Mouse (Mus musculus) myocyte (in vitro differentiated cells): ENCODE data around the gene Dus4l.
A peak's percentile ranks its signal among the peaks of the same experiment; 100 is the strongest.

ENCODE experiments used
- POLR2A ChIP-seq: IDR thresholded peaks from one replicate; pipeline ENCODE4 v1.6.1; 2011; ENCODE audit warnings: low read depth, mild to moderate bottlenecking, control low read depth, moderate library complexity; ENCODE audit not compliant: insufficient read length
- REST ChIP-seq: IDR thresholded peaks from one replicate; pipeline ENCODE4 v1.6.1; 2011; ENCODE audit warnings: mild to moderate bottlenecking, control low read depth, moderate library complexity; ENCODE audit not compliant: insufficient read depth, insufficient read length

DNA sequence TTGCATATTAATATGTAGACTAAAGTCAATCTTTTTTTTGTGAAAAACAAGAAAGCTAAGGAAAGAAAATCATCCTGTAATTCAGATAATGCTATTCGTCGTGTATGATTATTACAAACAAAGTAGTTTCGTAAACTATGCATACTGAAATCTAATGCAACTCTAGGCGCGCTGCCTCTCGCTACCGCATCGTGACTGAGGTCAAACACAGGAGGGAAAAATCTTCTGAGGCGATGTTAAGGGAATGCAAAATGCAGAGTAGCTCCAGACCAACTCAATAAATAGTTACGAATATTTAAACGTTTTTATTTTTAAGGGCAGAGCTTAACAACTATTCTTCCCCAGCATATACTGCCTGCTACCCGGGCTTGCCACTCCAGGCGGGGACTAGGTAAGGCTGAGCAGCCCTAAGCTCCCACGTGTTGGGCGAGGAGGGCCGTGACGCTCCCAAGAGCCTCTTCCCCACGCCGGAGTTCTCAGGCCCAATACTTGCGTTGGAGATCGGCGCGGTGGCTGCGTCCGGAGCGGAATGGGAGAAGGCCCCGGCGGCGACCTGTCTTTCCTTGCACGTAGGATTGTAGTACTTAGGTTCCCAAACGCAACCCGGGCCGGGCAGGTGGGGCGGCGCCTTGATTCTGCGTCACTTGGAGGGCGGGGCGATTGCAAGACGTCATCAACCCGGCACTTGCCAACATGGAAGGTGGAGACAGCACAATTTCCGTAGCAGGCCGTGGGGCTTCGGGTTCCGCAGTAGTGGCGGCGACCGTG is at the start of gene Dus4l, which contains the start of gene Cog5:
- no peak for TF ChIP-seq REST
- TF ChIP-seq POLR2A: peak; percentile 87
